ENCODE assay signal across 1 mouse cellular context in the genomic region with DNA sequence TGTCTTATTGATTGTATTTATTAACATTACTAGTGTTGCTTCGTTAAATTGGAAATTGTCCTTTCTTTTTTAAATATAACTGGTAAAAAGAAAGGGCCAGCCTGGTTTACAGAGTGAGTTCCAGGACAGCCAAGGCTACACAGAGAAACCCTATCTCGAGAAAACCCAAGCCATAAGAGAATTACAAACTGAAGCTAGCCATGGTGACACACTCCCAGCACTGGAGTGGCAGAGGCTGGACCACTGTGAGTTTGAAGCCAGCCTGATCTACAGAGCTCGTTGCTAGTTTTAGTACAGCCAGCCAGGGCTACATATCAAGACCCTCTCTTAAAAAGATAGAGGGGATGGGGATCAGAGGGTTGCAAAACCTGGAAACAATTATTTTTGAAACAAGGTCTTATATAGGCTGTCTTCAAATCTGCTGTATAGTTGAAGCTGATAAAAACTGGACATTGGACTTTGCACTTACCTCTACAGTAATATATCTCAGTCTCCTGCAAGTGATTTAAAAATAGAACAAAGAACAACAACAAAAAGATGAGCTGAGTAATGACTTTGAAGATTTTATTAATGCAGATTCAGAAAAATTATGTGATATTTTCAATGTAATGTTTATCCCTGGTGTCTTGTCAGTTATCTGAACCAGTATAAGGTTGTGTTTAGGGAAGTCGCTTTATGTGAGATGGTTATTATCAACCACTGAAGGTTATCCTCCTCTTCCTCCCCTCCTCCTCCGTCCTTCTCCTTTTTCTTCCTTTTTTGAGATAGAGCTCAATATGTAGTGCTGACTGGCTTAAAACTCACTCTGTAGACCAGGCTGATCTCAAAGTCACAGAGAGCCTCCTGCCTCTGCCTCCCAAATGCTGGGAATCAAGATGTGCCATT.
TF ChIP-seq lines count a peak whose summit lies in the region.

No protein-coding gene starts in this region.

TF ChIP-seq in MEL, 35 proteins besides CTCF, POLR2A, EP300 and RAD21:
- TF ChIP-seq HCFC1 (IDR thresholded peaks at IDR 0.05; ENCODE audit: low read depth, low read length): no peak
- TF ChIP-seq ETS1 (IDR thresholded peaks at IDR 0.05; ENCODE audit: low read depth, low read length): peak; percentile 51; the same call in 1 of the 2 replicates
- TF ChIP-seq ZNF384 (IDR thresholded peaks at IDR 0.05; ENCODE audit: low read depth, low read length): 0 out of 2 replicates have a peak, but pooled peaks have one; percentile 6
- TF ChIP-seq TBP (IDR thresholded peaks at IDR 0.05; ENCODE audit: low read depth, low read length): no peak
- TF ChIP-seq POLR2AphosphoS5 (IDR thresholded peaks at IDR 0.05; ENCODE audit: borderline replicate concordance, low read depth, low read length): no peak
- peak; percentile 80 for TF ChIP-seq GATA1 (IDR thresholded peaks at IDR 0.05; ENCODE audit: low read depth, low read length)
- peak; percentile 63 for TF ChIP-seq SIN3A (IDR thresholded peaks at IDR 0.05; ENCODE audit: low read length)
- no peak for TF ChIP-seq BHLHE40 (IDR thresholded peaks at IDR 0.05; ENCODE audit: borderline replicate concordance, low read depth, low read length)
- peak; percentile 41; the same call in 1 of the 2 replicates for TF ChIP-seq TCF12 (IDR thresholded peaks at IDR 0.05; ENCODE audit: low read depth, low read length)
- TF ChIP-seq UBTF (IDR thresholded peaks at IDR 0.05; ENCODE audit: borderline replicate concordance, insufficient read depth, low read depth, low read length): no peak
- no peak; the same call in 1 of the 2 replicates for TF ChIP-seq MAFK (IDR thresholded peaks at IDR 0.05; ENCODE audit: borderline replicate concordance, low read depth, low read length)
- TF ChIP-seq RCOR1 (IDR thresholded peaks at IDR 0.05; ENCODE audit: low read depth, low read length): peak; percentile 59
- no peak for TF ChIP-seq USF2 (IDR thresholded peaks at IDR 0.05; ENCODE audit: borderline replicate concordance in 1 of 2, insufficient read depth in 1 of 2, low read depth in 1 of 2, low read length in 2 of 2)
